Mouse (Mus musculus): ENCODE data around the gene Cct4. TPM values are rescaled to one million over a fixed set of nuclear protein-coding genes. Genes with fewer than 3 reads are reported as not detected.

The Cct4 gene
- 100 to 1,000 TPM; 101 to 109 TPM for total RNA-seq (2021)

GRCm38 (mm10) chr11:22990393-22991126 is at the start of gene Cct4:
Gene Cct4, plus strand, starts transcription at chr11:22990519.
- DNase-seq (ENCODE audit: low spot score in 2 of 2), result peak; percentile 93 to 97
- intact Hi-C loops (cut with DNase I), result loop anchor here (5.0 to 10.0 kb wide), 3 partner anchors 82 to 504 kb away; partner anchors contain the start of genes Ahsa2 and Xpo1

GRCm38 (mm10) chr11:22949101-22949500 is 41.2 kb upstream of the Cct4 start:
- DNase-seq (ENCODE audit: low spot score in 2 of 2), result no peak
- intact Hi-C loops (cut with DNase I), result no loop called here

- DNase-seq (ENCODE audit: low spot score in 2 of 2), result no peak
- intact Hi-C loops (cut with DNase I), result no loop called here
Measured at GRCm38 (mm10) chr11:22950131-22950530, 40.2 kb upstream of the Cct4 start.

- intact Hi-C loops (cut with DNase I), result no loop called here
- DNase-seq (ENCODE audit: low spot score in 2 of 2), result no peak
Measured at GRCm38 (mm10) chr11:22952668-22953067, 37.7 kb upstream of the Cct4 start.

- intact Hi-C loops (cut with DNase I), result loop anchor here (2.0 kb wide), 1 partner anchor 326 kb away; no protein-coding TSS in a partner anchor
- DNase-seq (ENCODE audit: low spot score in 2 of 2), result no peak
Measured at GRCm38 (mm10) chr11:22956346-22956745, 34.0 kb upstream of the Cct4 start.

GRCm38 (mm10) chr11:22956830-22957229 is 33.5 kb upstream of the Cct4 start:
- peak in 1 of 2 experiments; percentile 36 for DNase-seq (ENCODE audit: low spot score in 2 of 2)
- intact Hi-C loops (cut with DNase I), result loop anchor here (2.0 kb wide), 1 partner anchor 326 kb away; no protein-coding TSS in a partner anchor

- intact Hi-C loops (cut with DNase I), result loop anchor here (2.0 kb wide), 1 partner anchor 327 kb away; no protein-coding TSS in a partner anchor
- no peak for DNase-seq (ENCODE audit: low spot score in 2 of 2)
Measured at GRCm38 (mm10) chr11:22957791-22958374, 32.4 kb upstream of the Cct4 start.

- intact Hi-C loops (cut with DNase I), result no loop called here
- no peak for DNase-seq (ENCODE audit: low spot score in 2 of 2)
Measured at GRCm38 (mm10) chr11:22962101-22962500, 28.2 kb upstream of the Cct4 start.

GRCm38 (mm10) chr11:22964401-22964800 is 25.9 kb upstream of the Cct4 start:
- no peak for DNase-seq (ENCODE audit: low spot score in 2 of 2)
- intact Hi-C loops (cut with DNase I), result no loop called here

- intact Hi-C loops (cut with DNase I), result loop anchor here (5.0 kb wide), 1 partner anchor 253 kb away; no protein-coding TSS in a partner anchor
Measured at GRCm38 (mm10) chr11:22965503-22965902, 24.8 kb upstream of the Cct4 start.

GRCm38 (mm10) chr11:22969486-22969885 is 20.8 kb upstream of the Cct4 start:
- DNase-seq (ENCODE audit: low spot score in 2 of 2), result peak in 1 of 2 experiments; percentile 50

More at GRCm38 (mm10) chr11:22965503-22965902, 24.8 kb upstream of the Cct4 start:
- DNase-seq (ENCODE audit: low spot score in 2 of 2), result no peak

GRCm38 (mm10) chr11:22970546-22970945 is 19.8 kb upstream of the Cct4 start:
- intact Hi-C loops (cut with DNase I), result loop anchor here (10.0 kb wide), 3 partner anchors 456 to 746 kb away; partner anchors contain the start of gene Tmem17

More at GRCm38 (mm10) chr11:22969486-22969885, 20.8 kb upstream of the Cct4 start:
- intact Hi-C loops (cut with DNase I), result loop anchor here (5.0 kb wide), 1 partner anchor 257 kb away; no protein-coding TSS in a partner anchor

GRCm38 (mm10) chr11:22971835-22972709 is 18.2 kb upstream of the Cct4 start, which contains the start of gene Zrsr1:
Gene Zrsr1, plus strand, starts transcription at chr11:22972005.
- DNase-seq (ENCODE audit: low spot score in 2 of 2), result peak; percentile 75 to 90
- intact Hi-C loops (cut with DNase I), result loop anchor here (10.0 kb wide), 3 partner anchors 457 to 747 kb away; partner anchors contain the start of gene Tmem17

More at GRCm38 (mm10) chr11:22970546-22970945, 19.8 kb upstream of the Cct4 start:
- DNase-seq (ENCODE audit: low spot score in 2 of 2), result no peak

GRCm38 (mm10) chr11:22972746-22973526 is 17.4 kb upstream of the Cct4 start:
- peak; percentile 85 to 88 for DNase-seq (ENCODE audit: low spot score in 2 of 2)
- intact Hi-C loops (cut with DNase I), result loop anchor here (10.0 kb wide), 3 partner anchors 458 to 748 kb away; partner anchors contain the start of gene Tmem17

- DNase-seq (ENCODE audit: low spot score in 2 of 2), result peak in 1 of 2 experiments; percentile 63
- intact Hi-C loops (cut with DNase I), result loop anchor here (10.0 kb wide), 3 partner anchors 459 to 749 kb away; partner anchors contain the start of gene Tmem17
Measured at GRCm38 (mm10) chr11:22973599-22973998, 16.7 kb upstream of the Cct4 start.

- intact Hi-C loops (cut with DNase I), result loop anchor here (10.0 kb wide), 3 partner anchors 463 to 753 kb away; partner anchors contain the start of gene Tmem17
- DNase-seq (ENCODE audit: low spot score in 2 of 2), result no peak
Measured at GRCm38 (mm10) chr11:22978215-22978614, 12.1 kb upstream of the Cct4 start.

GRCm38 (mm10) chr11:22978711-22979110 is 11.6 kb upstream of the Cct4 start:
- no peak for DNase-seq (ENCODE audit: low spot score in 2 of 2)
- intact Hi-C loops (cut with DNase I), result loop anchor here (10.0 kb wide), 3 partner anchors 464 to 754 kb away; partner anchors contain the start of gene Tmem17

- no peak for DNase-seq (ENCODE audit: low spot score in 2 of 2)
- intact Hi-C loops (cut with DNase I), result loop anchor here (10.0 kb wide), 3 partner anchors 464 to 754 kb away; partner anchors contain the start of gene Tmem17
Measured at GRCm38 (mm10) chr11:22979221-22979620, 11.1 kb upstream of the Cct4 start.

All from left cerebral cortex, postnatal 25 days (tissue).